Mouse (Mus musculus) hindbrain, postnatal 0 days (tissue): ENCODE measurements around the gene Kif14. TPM values are rescaled to one million over a fixed set of nuclear protein-coding genes. Genes with fewer than 3 reads are reported as not detected.
"Not testable (repeated sequence)": the region's sequence is repeated elsewhere in the genome, so short reads cannot be mapped to it uniquely, and the experiment has no call there.

Source experiments
- ATAC-seq: fragments of 200-750 bp; cut with Nextera tagmentation; 2 replicates; pipeline ENCODE4 v1.8.0; 2017; ENCODE audit warnings: mild to moderate bottlenecking, moderate TSS enrichment, moderate library complexity
- DNase-seq: peaks from one replicate; pipeline ENCODE4 v3.0.0-alpha.2; 2015; ENCODE audit warnings: low spot score
- H3K27ac ChIP-seq: fragments of 300-500 bp; sonication (generic); 2 replicates; pipeline ENCODE4 v1.5.1; 2014; ENCODE audit warnings: mild to moderate bottlenecking
- H3K27me3 ChIP-seq: fragments of 300-500 bp; sonication (generic); 2 replicates; pipeline ENCODE4 v1.6.1; 2014; ENCODE audit warnings: low read length, mixed read lengths; ENCODE audit not compliant: insufficient read depth
- H3K36me3 ChIP-seq: fragments of 300-500 bp; sonication (generic); 2 replicates; pipeline ENCODE4 v1.6.1; 2014; ENCODE audit warnings: low read length, mixed read lengths; ENCODE audit not compliant: insufficient read depth
- H3K4me1 ChIP-seq: fragments of 300-500 bp; sonication (generic); 2 replicates; pipeline ENCODE4 v1.6.1; 2014; ENCODE audit warnings: antibody characterized with exemption, low read length, mixed read lengths; ENCODE audit not compliant: insufficient read depth
- H3K4me2 ChIP-seq: fragments of 300-500 bp; sonication (generic); 2 replicates; pipeline ENCODE4 v1.6.1; 2014; ENCODE audit warnings: low read depth, mild to moderate bottlenecking, low read length, moderate library complexity, mixed read lengths
- H3K4me3 ChIP-seq: fragments of 300-500 bp; sonication (generic); 2 replicates; pipeline ENCODE4 v1.5.1; 2014; ENCODE audit warnings: low read length
- H3K9ac ChIP-seq: fragments of 300-500 bp; sonication (generic); replicated peaks from 2 replicates; pipeline ENCODE4 v1.6.1; 2014; ENCODE audit warnings: mild to moderate bottlenecking, low read length, moderate library complexity, mixed read lengths
- H3K9me3 ChIP-seq: fragments of 300-500 bp; sonication (generic); 2 replicates; pipeline ENCODE4 v1.6.1; 2016; ENCODE audit warnings: low read length, mixed read lengths
- CTCF ChIP-seq: IDR thresholded peaks from 2 replicates; pipeline ENCODE4 v1.5.1; 2016; ENCODE audit warnings: antibody characterized with exemption, control low read depth, low read depth
- WGBS: fragments of 180-500 bp; shearing (Covaris S2); extraction: QIAGEN DNeasy Blood & Tissue Kit; methylation state at CpG from one replicate; pipeline ENCODE4 v1.1.7; 2014; 5-methylcytosine and 5-hydroxymethylcytosine counted together
- polyA plus RNA-seq: library from polyadenylated mRNA; unstranded; fragments of >200 nt; fragmentation: Nextera tagmentation; extraction: Ambion mirVana; gene quantifications from 2 replicates; pipeline ENCODE4 v1.2.1, GENCODE M21; 2015
- total RNA-seq: library from RNA; depleted of rRNA; stranded (reverse); fragments of >200 nt; gene quantifications from 2 replicates; pipeline ENCODE4 v1.2.3, GENCODE M21; 2014

The Kif14 gene
- total and polyA plus RNA-seq, 2 experiments from 2014 or later: 1.1 to 3.4 TPM

DNA sequence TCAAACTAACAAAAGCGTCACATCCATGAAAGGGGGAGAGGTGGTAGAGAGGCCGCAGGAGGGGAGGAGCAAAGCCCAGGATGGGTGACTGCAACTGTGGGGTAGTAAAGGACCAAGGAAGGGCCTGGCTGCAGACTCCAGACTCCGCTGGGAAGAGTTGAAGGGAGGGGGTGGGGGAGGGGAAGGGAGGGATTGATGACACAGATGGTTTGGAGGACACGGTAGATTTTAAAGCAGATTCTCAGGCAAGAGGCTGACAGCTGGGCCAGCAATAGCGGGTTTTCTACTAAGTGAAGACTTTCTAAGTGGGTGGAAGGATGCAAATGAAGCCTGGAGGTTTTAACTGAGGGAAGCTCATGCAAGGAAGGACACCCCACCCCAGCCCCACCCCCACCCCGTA is 4.3 kb downstream of the Kif14 start:
- H3K9me3 ChIP-seq: no peaks in the 10 kb centered on the region
- TF ChIP-seq CTCF: no peak
- DNase-seq: peak; percentile 30
- no peaks in the 10 kb centered on the region for H3K36me3 ChIP-seq
- no peak overlapping the region for H3K4me2 ChIP-seq
- no peak overlapping the region for H3K27ac ChIP-seq
- H3K4me3 ChIP-seq: no peak overlapping the region
- H3K27me3 ChIP-seq: no peaks in the 10 kb centered on the region
- WGBS: 17% methylated on average over 6 of the region's 6 CpGs
- no peak overlapping the region for H3K9ac ChIP-seq
- peaks cover 6% of the 10 kb centered on the region; the same call in 1 of the 2 replicates for H3K4me1 ChIP-seq
- no peak for ATAC-seq

DNA sequence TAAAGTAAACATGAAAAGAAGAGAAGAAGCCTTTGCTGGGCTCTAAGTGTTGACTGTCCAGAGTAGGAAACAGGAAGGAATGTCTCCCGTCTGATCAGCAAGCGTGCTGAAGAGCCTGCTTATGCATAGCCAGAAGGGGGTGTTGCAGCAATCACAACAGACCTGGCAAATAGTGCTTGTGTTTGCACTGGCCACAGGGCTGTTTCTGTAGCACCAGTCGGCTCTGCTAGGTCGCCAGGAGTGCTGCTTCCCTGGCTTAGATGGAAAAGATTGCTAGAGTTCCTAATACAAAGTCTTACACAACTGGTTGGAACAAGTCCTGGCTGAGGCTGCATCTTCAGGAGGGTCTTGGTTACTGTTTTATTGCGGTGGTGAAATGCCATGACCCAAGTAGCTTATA is 25.5 kb downstream of the Kif14 start:
- no peak overlapping the region for H3K4me2 ChIP-seq
- WGBS: 91% methylated on average over 5 of the region's 5 CpGs
- H3K9me3 ChIP-seq: no peaks in the 10 kb centered on the region
- H3K27ac ChIP-seq: no peak overlapping the region
- no peak overlapping the region for H3K4me3 ChIP-seq
- H3K9ac ChIP-seq: no peak overlapping the region
- ATAC-seq: no peak
- TF ChIP-seq CTCF: no peak
- H3K4me1 ChIP-seq: no peaks in the 10 kb centered on the region
- H3K27me3 ChIP-seq: no peaks in the 10 kb centered on the region
- no peaks in the 10 kb centered on the region for H3K36me3 ChIP-seq
- no peak for DNase-seq

DNA sequence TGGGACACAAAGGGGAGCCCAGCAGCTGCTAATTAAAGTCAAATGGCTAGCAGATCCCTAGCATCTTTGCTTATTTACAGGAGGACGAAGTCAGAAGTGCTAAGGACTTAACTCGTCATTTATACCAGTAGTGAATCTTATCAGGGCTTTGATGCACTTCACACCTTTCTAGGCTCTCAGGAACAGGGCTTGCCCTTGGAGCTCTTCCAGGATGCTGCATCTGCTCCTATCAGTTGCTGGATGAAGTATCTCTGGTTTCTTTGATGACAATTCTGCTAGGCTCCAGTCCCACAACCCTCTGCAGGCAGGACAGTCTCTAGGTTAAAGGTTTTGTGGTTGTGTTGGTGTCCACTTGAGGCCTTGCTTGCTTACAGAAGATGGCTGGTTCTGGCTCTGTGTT is 26.1 kb downstream of the Kif14 start:
- no peak overlapping the region for H3K4me2 ChIP-seq
- DNase-seq (no peak), ATAC-seq (no peak)
- no peaks in the 10 kb centered on the region for H3K27me3 ChIP-seq
- whole genome bisulfite sequencing: 72% methylated on average over 2 of the region's 2 CpGs
- no peaks in the 10 kb centered on the region for H3K9me3 ChIP-seq
- no peak overlapping the region for H3K9ac ChIP-seq
- no peaks in the 10 kb centered on the region for H3K4me1 ChIP-seq
- no peak overlapping the region for H3K4me3 ChIP-seq
- H3K27ac ChIP-seq: no peak overlapping the region
- no peak for TF ChIP-seq CTCF
- no peaks in the 10 kb centered on the region for H3K36me3 ChIP-seq

DNA sequence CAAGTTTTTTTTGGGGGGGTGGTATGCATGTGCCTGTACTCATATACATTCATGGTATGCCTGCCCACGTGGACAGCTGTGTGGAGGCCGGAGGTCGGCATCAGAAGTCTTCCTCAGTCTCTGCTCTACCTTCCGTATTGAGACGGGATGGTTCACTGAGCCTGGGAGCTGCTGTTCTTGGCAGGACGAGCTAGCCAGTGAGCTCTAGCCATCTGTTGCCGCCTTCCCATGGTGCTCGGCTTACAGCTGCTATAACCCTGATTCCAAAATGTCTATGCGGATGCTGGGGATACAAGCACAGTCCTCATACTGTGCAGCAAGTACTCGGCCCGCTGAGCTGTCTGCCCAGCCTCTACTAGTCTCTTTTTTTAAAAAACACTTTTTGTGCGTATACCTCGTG is 33.2 kb downstream of the Kif14 start:
- DNase-seq (peak; percentile 47), ATAC-seq (peak; percentile 67)
- no peaks in the 10 kb centered on the region for H3K27me3 ChIP-seq
- H3K27ac ChIP-seq: no peak overlapping the region
- H3K4me2 ChIP-seq: no peak overlapping the region
- no peaks in the 10 kb centered on the region for H3K36me3 ChIP-seq
- H3K4me1 ChIP-seq: no peaks in the 10 kb centered on the region
- 70% methylated on average over 13 of the region's 13 CpGs for WGBS
- H3K9me3 ChIP-seq: no peaks in the 10 kb centered on the region
- no peak overlapping the region for H3K4me3 ChIP-seq
- no peak for TF ChIP-seq CTCF
- no peak overlapping the region for H3K9ac ChIP-seq

DNA sequence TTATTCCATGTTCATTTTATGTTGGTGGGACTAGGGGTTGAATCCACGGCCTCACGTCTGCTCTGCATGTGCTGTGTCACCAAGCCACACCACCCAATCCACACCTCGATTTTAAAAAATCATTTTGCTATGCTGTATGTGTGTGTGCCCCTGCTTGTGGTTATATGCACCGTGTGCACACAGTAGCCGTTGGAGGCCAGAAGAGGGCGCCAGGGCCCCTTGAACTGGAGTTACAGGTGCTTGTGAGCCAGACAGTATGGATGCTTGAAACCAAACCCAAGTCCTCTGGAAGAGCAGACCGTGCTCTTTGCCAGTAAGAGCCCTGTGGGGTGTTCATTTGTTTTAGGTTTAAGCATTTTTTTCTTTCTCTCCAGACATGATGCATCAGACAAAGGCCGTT is 36.8 kb downstream of the Kif14 start:
- no peaks in the 10 kb centered on the region for H3K27me3 ChIP-seq
- H3K36me3 ChIP-seq: no peaks in the 10 kb centered on the region
- H3K4me2 ChIP-seq: no peak overlapping the region
- ATAC-seq: no peak
- no peak overlapping the region for H3K27ac ChIP-seq
- H3K9me3 ChIP-seq: no peaks in the 10 kb centered on the region
- no peak overlapping the region for H3K4me3 ChIP-seq
- H3K4me1 ChIP-seq: no peaks in the 10 kb centered on the region
- 97% methylated on average over 8 of the region's 8 CpGs for WGBS
- TF ChIP-seq CTCF: no peak
- H3K9ac ChIP-seq: no peak overlapping the region
- DNase-seq: no peak

DNA sequence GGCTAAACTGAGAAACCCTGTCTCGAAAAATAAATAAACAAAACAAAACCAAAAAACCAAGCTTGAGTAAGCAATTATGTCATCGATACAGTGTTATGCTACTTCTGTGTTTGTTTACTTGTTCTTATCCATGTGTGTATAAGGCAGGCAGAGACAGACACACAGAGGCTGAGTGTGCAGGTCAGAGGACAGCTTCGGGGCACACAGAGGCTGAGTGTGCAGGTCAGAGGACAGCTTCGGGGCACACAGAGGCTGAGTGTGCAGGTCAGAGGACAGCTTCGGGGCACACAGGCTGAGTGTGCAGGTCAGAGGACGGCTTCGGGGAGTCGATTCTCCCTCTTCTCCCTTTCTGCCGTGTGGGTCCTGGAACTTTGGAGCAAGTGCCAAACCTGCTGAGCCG is 40.1 kb downstream of the Kif14 start:
- H3K4me2 ChIP-seq, H3K36me3 ChIP-seq, H3K27ac ChIP-seq, DNase-seq, H3K27me3 ChIP-seq, H3K4me3 ChIP-seq, H3K9ac ChIP-seq, H3K9me3 ChIP-seq, H3K4me1 ChIP-seq, ATAC-seq: not testable (repeated sequence)
- 88% methylated on average over 10 of the region's 10 CpGs for WGBS

DNA sequence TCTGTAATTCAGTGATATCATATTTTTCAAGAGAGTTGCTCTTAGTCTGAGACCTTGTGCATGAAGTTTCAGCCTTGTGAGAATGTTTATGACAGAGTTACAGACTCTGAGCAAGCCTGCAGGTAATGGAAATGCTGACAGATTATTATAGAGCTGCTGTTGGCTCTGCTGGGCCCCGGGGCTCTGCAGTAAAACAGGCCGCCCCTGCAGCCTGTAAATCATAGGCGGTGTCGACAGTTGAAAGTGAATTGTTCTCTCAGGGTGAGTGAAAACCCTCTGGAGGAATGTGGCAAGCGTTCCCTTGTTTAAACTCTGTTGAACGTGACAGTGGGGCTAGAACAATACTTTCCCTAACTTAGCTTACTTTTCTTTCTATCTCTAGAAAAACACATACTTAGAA is 46.2 kb downstream of the Kif14 start:
- DNase-seq (no peak), ATAC-seq (no peak)
- Histone ChIP-seq H3K27ac (no peak overlapping the region), H3K27me3 (no peaks in the 10 kb centered on the region), H3K4me2 (no peak overlapping the region), H3K36me3 (no peaks in the 10 kb centered on the region), H3K9ac (no peak overlapping the region), H3K4me3 (no peak overlapping the region), H3K4me1 (no peaks in the 10 kb centered on the region), H3K9me3 (no peaks in the 10 kb centered on the region)
- WGBS: 60% methylated on average over 6 of the region's 6 CpGs
- TF ChIP-seq CTCF: no peak
